Mouse (Mus musculus): Measurements from ENCODE around the gene Mok.

The Mok gene

GRCm38 (mm10) chr12:110808848-110809247 is 31.9 kb downstream of the Mok start:
- no peak for ATAC-seq (ENCODE audit: low TSS enrichment)

GRCm38 (mm10) chr12:110808430-110808829 is 32.3 kb downstream of the Mok start:
- no peak for ATAC-seq (ENCODE audit: low TSS enrichment)

- no peak for ATAC-seq (ENCODE audit: low TSS enrichment)
Measured at GRCm38 (mm10) chr12:110806301-110806970, 34.3 kb downstream of the Mok start.

GRCm38 (mm10) chr12:110804261-110804660 is 36.5 kb downstream of the Mok start:
- no peak for ATAC-seq (ENCODE audit: low TSS enrichment)

GRCm38 (mm10) chr12:110802674-110803297 is 38.0 kb downstream of the Mok start:
- ATAC-seq (ENCODE audit: low TSS enrichment) = 0 out of 2 replicates have a peak, but pooled peaks have one; percentile 1

GRCm38 (mm10) chr12:110801876-110802464 is 38.8 kb downstream of the Mok start:
- ATAC-seq (ENCODE audit: low TSS enrichment) = no peak

- ATAC-seq (ENCODE audit: low TSS enrichment) = no peak
Measured at GRCm38 (mm10) chr12:110799226-110799625, 41.5 kb downstream of the Mok start.

GRCm38 (mm10) chr12:110797842-110798431 is 42.8 kb downstream of the Mok start:
- ATAC-seq (ENCODE audit: low TSS enrichment) = no peak

- ATAC-seq (ENCODE audit: low TSS enrichment) = no peak
Measured at GRCm38 (mm10) chr12:110797202-110797601, 43.5 kb downstream of the Mok start.

GRCm38 (mm10) chr12:110796748-110797147 is 44.0 kb downstream of the Mok start:
- no peak for ATAC-seq (ENCODE audit: low TSS enrichment)

- ATAC-seq (ENCODE audit: low TSS enrichment) = no peak
Measured at GRCm38 (mm10) chr12:110795035-110795434, 45.7 kb downstream of the Mok start.

GRCm38 (mm10) chr12:110791026-110791425 is 49.7 kb downstream of the Mok start:
- no peak for ATAC-seq (ENCODE audit: low TSS enrichment)

- ATAC-seq (ENCODE audit: low TSS enrichment) = no peak
Measured at GRCm38 (mm10) chr12:110790580-110790979, 50.2 kb downstream of the Mok start.

GRCm38 (mm10) chr12:110786243-110786642 is 54.5 kb downstream of the Mok start:
- ATAC-seq (ENCODE audit: low TSS enrichment) = peak; percentile 73

GRCm38 (mm10) chr12:110784211-110784610 is 56.5 kb downstream of the Mok start:
- no peak for ATAC-seq (ENCODE audit: low TSS enrichment)

GRCm38 (mm10) chr12:110782278-110782677 is 58.5 kb downstream of the Mok start:
- ATAC-seq (ENCODE audit: low TSS enrichment) = no peak

GRCm38 (mm10) chr12:110781181-110781580 is 59.6 kb downstream of the Mok start:
- ATAC-seq (ENCODE audit: low TSS enrichment) = peak; percentile 56

GRCm38 (mm10) chr12:110779296-110779695 is 61.4 kb downstream of the Mok start:
- ATAC-seq (ENCODE audit: low TSS enrichment) = no peak

GRCm38 (mm10) chr12:110777853-110778252 is 62.9 kb downstream of the Mok start:
- ATAC-seq (ENCODE audit: low TSS enrichment) = 0 out of 2 replicates have a peak, but pooled peaks have one; percentile 13

- ATAC-seq (ENCODE audit: low TSS enrichment) = no peak
Measured at GRCm38 (mm10) chr12:110775628-110776426, 64.9 kb downstream of the Mok start.

GRCm38 (mm10) chr12:110771961-110772360 is 68.8 kb downstream of the Mok start:
- no peak for ATAC-seq (ENCODE audit: low TSS enrichment)
